Mouse (Mus musculus) 3T3-L1 (cell line): Measurements from ENCODE around the gene Wee1.
"Not testable (repeated sequence)": the region's sequence is repeated elsewhere in the genome, so short reads cannot be mapped to it uniquely, and the experiment has no call there.

Experiments used
- DNase-seq: peaks from one replicate; pipeline ENCODE4 v3.0.0-alpha.2; 2015; ENCODE audit warnings: low read depth, low spot score

The Wee1 gene

GRCm38 (mm10) chr7:110122565-110123422 is 948 bp downstream of the Wee1 start:
- peak; percentile 54 for DNase-seq

GRCm38 (mm10) chr7:110123844-110124555 is 2.2 kb downstream of the Wee1 start:
- peak; percentile 33 for DNase-seq

- no peak for DNase-seq
Measured at GRCm38 (mm10) chr7:110128566-110128965, 6.7 kb downstream of the Wee1 start.

- not testable (repeated sequence) for DNase-seq
Measured at GRCm38 (mm10) chr7:110132272-110132671, 10.4 kb downstream of the Wee1 start.

- no peak for DNase-seq
Measured at GRCm38 (mm10) chr7:110133988-110134387, 12.1 kb downstream of the Wee1 start.

- no peak for DNase-seq
Measured at GRCm38 (mm10) chr7:110138538-110138937, 16.7 kb downstream of the Wee1 start.

- no peak for DNase-seq
Measured at GRCm38 (mm10) chr7:110143863-110144262, 22.0 kb downstream of the Wee1 start.

GRCm38 (mm10) chr7:110152891-110153290 is 31.0 kb downstream of the Wee1 start:
- no peak for DNase-seq

- DNase-seq, result no peak
Measured at GRCm38 (mm10) chr7:110156712-110157260, 34.9 kb downstream of the Wee1 start.

- DNase-seq, result peak; percentile 28
Measured at GRCm38 (mm10) chr7:110157261-110157910, 35.5 kb downstream of the Wee1 start.

- no peak for DNase-seq
Measured at GRCm38 (mm10) chr7:110158073-110158472, 36.2 kb downstream of the Wee1 start.

- DNase-seq, result not testable (repeated sequence)
Measured at GRCm38 (mm10) chr7:110160109-110160508, 38.3 kb downstream of the Wee1 start.

GRCm38 (mm10) chr7:110160601-110161000 is 38.8 kb downstream of the Wee1 start:
- DNase-seq, result peak; percentile 14

- DNase-seq, result no peak
Measured at GRCm38 (mm10) chr7:110163024-110163423, 41.2 kb downstream of the Wee1 start.

- DNase-seq, result peak; percentile 94
Measured at GRCm38 (mm10) chr7:110164103-110164681, 42.3 kb downstream of the Wee1 start.

GRCm38 (mm10) chr7:110164712-110165122 is 42.9 kb downstream of the Wee1 start:
- DNase-seq, result peak; percentile 89

GRCm38 (mm10) chr7:110166233-110166632 is 44.4 kb downstream of the Wee1 start:
- DNase-seq, result no peak

GRCm38 (mm10) chr7:110179208-110179607 is 57.4 kb downstream of the Wee1 start:
- DNase-seq, result no peak

- peak; percentile 81 for DNase-seq
Measured at GRCm38 (mm10) chr7:110180613-110181012, 58.8 kb downstream of the Wee1 start.

- DNase-seq, result no peak
Measured at GRCm38 (mm10) chr7:110181446-110181845, 59.6 kb downstream of the Wee1 start.

GRCm38 (mm10) chr7:110184608-110185007 is 62.8 kb downstream of the Wee1 start:
- no peak for DNase-seq
